Mouse (Mus musculus): ENCODE data around the gene Nckap5.

- TF ChIP-seq CTCF (IDR thresholded peaks at IDR 0.05; ENCODE audit: low read depth) = no peak
- no peak for TF ChIP-seq EP300 (IDR thresholded peaks at IDR 0.05; ENCODE audit: low read depth)
These were observed 28.2 kb downstream of the Nckap5 start for GRCm38 (mm10) chr1:126802405-126802804.

Measured in liver, postnatal 0 days (tissue).